Mouse (Mus musculus) kidney, postnatal 0 days (tissue): Measurements from ENCODE around the gene Polr1a. TPM values are rescaled to one million over a fixed set of nuclear protein-coding genes. Genes with fewer than 3 reads are reported as not detected.
A peak's percentile ranks its signal among the peaks of the same experiment; 100 is the strongest.

Experiments used
- ATAC-seq: fragments of 200-750 bp; cut with Nextera tagmentation; replicated peaks from 2 replicates; pipeline ENCODE4 v1.8.0; 2017; ENCODE audit warnings: low read depth, moderate number of reproducible peaks, moderate TSS enrichment, moderate library complexity; ENCODE audit not compliant: low FRiP score
- DNase-seq: peaks from one replicate; pipeline ENCODE4 v3.0.0-alpha.2; 2016; ENCODE audit warnings: low spot score
- H3K27ac ChIP-seq: fragments of 300-500 bp; sonication (generic); 2 replicates; pipeline ENCODE4 v1.5.1; 2014; ENCODE audit warnings: mild to moderate bottlenecking
- H3K27me3 ChIP-seq: fragments of 300-500 bp; sonication (generic); 2 replicates; pipeline ENCODE4 v1.6.1; 2014; ENCODE audit warnings: low read length, mixed read lengths; ENCODE audit not compliant: insufficient read depth
- H3K36me3 ChIP-seq: fragments of 300-500 bp; sonication (generic); 2 replicates; pipeline ENCODE4 v1.6.1; 2014; ENCODE audit warnings: low read length, mixed read lengths; ENCODE audit not compliant: insufficient read depth
- H3K4me1 ChIP-seq: fragments of 300-500 bp; sonication (generic); replicated peaks from 2 replicates; pipeline ENCODE4 v1.6.1; 2014; ENCODE audit warnings: antibody characterized with exemption, low read length, mixed read lengths; ENCODE audit not compliant: insufficient read depth
- H3K4me2 ChIP-seq: fragments of 300-500 bp; sonication (generic); 2 replicates; pipeline ENCODE4 v1.6.1; 2014; ENCODE audit warnings: mild to moderate bottlenecking, low read length, moderate library complexity, mixed read lengths
- H3K4me3 ChIP-seq: fragments of 300-500 bp; sonication (generic); replicated peaks from 2 replicates; pipeline ENCODE4 v1.5.1; 2014; ENCODE audit warnings: low read depth, low read length
- H3K9ac ChIP-seq: fragments of 300-500 bp; sonication (generic); 2 replicates; pipeline ENCODE4 v1.6.1; 2014; ENCODE audit warnings: low read depth, low read length
- H3K9me3 ChIP-seq: fragments of 300-500 bp; sonication (generic); replicated peaks from 2 replicates; pipeline ENCODE4 v1.6.1; 2016; ENCODE audit warnings: low read length, inconsistent platforms, mixed read lengths
- CTCF ChIP-seq: IDR thresholded peaks from 2 replicates; pipeline ENCODE4 v1.5.1; 2016; ENCODE audit warnings: antibody characterized with exemption, low read depth, mild to moderate bottlenecking, moderate library complexity
- WGBS: fragments of 180-500 bp; shearing (Covaris S2); extraction: QIAGEN DNeasy Blood & Tissue Kit; methylation state at CpG from one replicate; pipeline ENCODE4 v1.1.7; 2014; 5-methylcytosine and 5-hydroxymethylcytosine counted together
- polyA plus RNA-seq: library from polyadenylated mRNA; unstranded; fragments of >200 nt; fragmentation: Nextera tagmentation; extraction: Ambion mirVana; gene quantifications from 2 replicates; pipeline ENCODE4 v1.2.1, GENCODE M21; 2015

Polr1a gene
- 17.5 and 18.3 TPM in 2 replicates for polyA plus RNA-seq

DNA sequence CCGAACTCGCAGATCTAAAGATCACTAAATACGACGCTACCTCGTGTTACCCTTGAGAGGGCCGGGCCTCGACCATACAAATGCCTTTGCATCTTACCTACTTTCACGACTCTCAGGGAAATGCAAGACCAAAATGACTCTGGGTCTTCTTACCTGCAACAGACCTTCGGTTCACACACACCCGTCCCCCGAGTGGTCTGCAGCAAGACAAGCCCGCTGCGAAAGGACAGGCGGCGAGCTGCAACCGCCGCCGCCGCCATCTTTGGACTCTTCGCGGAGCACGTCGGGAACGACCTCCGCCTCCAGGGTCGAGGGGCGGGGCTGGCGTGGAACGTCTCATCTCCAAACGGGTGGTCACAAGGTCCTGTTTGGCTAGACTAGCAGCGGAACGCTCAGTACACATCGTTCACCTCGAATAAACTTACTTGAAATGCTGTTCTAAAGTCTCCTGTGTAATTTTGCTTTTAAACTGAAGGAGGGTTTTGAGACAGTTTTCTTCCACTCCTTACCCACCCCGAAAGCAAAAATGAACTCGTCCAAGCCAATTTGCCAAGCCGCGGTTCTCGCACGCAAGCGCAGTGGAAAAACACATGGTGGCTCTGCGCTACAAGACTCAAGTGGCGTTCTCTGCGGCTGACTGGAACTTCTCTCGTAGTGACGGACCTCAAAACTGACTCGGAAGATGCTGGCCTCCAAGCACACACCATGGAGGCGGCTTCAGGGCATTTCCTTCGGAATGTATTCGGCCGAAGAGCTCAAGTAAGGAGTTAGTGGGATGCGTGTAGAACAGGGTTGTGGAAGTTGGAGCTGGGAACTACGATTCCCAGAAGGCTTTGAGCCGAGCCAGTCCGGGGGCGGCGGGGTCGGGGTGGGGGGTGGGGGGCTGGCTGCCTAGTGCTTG lies at the start of gene Polr1a, which contains the start of gene Ptcd3:
Gene Polr1a, plus strand, starts transcription at position 573 of the 901 bp plus-strand sequence.
Gene Ptcd3, minus strand, starts transcription at position 270 of the 901 bp plus-strand sequence.
- TF ChIP-seq CTCF: no peak
- Histone ChIP-seq H3K9ac (peak within 1 kb of the TSS; percentile 75), H3K27me3 (no peaks in the 10 kb centered on the region), H3K4me3 (peak within 1 kb of the TSS; percentile 79), H3K4me2 (peak within 1 kb of the TSS; percentile 76), H3K9me3 (no peaks in the 10 kb centered on the region), H3K4me1 (no peaks in the 10 kb centered on the region), H3K27ac (peak within 1 kb of the TSS; percentile 27; the same call in 1 of the 2 replicates), H3K36me3 (peaks cover 11% of the 10 kb centered on the region)
- peak; percentile 96 for DNase-seq
- peak; percentile 86 for ATAC-seq
- under 1% methylated on average over 58 of the region's 58 CpGs for whole genome bisulfite sequencing

DNA sequence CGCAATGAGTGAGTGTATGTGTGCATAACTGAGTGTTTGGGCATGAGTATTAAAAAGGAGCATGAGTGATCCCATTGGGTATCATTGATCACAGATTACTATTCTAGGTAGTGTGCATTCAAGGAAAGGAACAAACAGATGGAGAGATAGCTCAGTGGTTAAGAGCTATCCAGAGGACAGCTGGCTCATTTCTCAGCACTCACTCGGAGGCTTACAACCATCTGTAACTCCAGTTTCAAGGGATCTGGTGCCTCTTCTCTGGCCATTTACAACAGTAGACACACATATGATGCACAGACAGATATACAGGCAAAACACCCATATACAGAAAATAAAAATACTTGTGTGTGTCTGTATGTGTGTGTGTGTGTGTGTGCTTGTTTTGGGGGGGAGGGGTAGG lies 41.1 kb upstream of the Polr1a start:
- WGBS: 89% methylated on average over 2 of the region's 2 CpGs
- ATAC-seq: no peak
- TF ChIP-seq CTCF: no peak
- Histone ChIP-seq H3K9me3 (no peaks in the 10 kb centered on the region), H3K4me3 (no peak overlapping the region), H3K36me3 (peaks cover 61% of the 10 kb centered on the region), H3K9ac (no peak overlapping the region), H3K27me3 (no peaks in the 10 kb centered on the region), H3K4me1 (no peaks in the 10 kb centered on the region), H3K27ac (no peak overlapping the region), H3K4me2 (no peak overlapping the region)
- DNase-seq: no peak

DNA sequence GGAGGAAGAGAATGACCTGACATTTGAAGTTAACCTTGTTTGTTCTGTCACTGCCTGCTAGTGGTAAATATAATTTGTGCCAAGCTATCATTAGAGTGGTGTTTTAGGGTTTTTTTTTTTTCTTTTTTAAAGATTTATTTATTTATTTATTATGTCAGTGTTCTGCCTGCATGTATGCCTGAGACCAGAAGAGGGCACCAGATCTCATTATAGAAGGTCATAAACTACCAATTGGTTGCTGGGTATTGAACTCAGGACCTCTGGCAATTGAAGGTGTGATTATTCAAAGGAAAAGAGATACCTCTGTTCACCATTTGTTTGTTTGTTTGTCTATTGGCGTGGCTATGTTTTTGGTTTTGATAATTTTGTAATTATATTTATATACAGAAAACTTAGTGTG lies 40.0 kb upstream of the Polr1a start:
- Histone ChIP-seq H3K9ac (no peak overlapping the region), H3K9me3 (no peaks in the 10 kb centered on the region), H3K4me1 (no peaks in the 10 kb centered on the region), H3K4me2 (no peak overlapping the region), H3K27ac (no peak overlapping the region), H3K36me3 (peaks cover 60% of the 10 kb centered on the region), H3K27me3 (no peaks in the 10 kb centered on the region), H3K4me3 (no peak overlapping the region)
- 95% methylated on average over 1 of the region's 1 CpGs for WGBS
- DNase-seq (peak; percentile 60), ATAC-seq (no peak)
- peak; percentile 57 for TF ChIP-seq CTCF

DNA sequence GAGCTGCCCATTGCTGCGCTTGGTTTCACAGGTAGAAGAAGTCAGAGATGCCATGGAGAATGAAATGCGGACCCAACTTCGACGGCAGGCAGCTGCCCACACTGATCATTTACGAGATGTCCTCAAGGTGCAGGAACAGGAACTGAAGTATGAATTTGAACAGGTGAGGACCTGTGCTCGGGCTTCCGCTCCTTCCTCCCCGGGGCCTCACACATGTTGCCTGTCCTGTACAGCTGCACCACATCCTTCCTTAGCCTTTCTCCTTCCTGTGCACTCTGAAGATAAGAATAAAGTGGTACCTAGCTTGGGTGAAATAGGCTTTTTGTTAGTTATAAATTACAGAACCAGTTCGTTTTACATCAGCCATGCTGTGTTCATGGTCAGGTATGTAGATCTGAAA lies 37.5 kb upstream of the Polr1a start:
- Histone ChIP-seq H3K4me2 (no peak overlapping the region), H3K27ac (no peak overlapping the region), H3K4me3 (no peak overlapping the region), H3K9ac (no peak overlapping the region), H3K36me3 (peaks cover 64% of the 10 kb centered on the region; the same call in 1 of the 2 replicates), H3K27me3 (no peaks in the 10 kb centered on the region), H3K9me3 (no peaks in the 10 kb centered on the region), H3K4me1 (no peaks in the 10 kb centered on the region)
- ATAC-seq (no peak), DNase-seq (no peak)
- WGBS: 92% methylated on average over 9 of the region's 9 CpGs
- no peak for TF ChIP-seq CTCF

DNA sequence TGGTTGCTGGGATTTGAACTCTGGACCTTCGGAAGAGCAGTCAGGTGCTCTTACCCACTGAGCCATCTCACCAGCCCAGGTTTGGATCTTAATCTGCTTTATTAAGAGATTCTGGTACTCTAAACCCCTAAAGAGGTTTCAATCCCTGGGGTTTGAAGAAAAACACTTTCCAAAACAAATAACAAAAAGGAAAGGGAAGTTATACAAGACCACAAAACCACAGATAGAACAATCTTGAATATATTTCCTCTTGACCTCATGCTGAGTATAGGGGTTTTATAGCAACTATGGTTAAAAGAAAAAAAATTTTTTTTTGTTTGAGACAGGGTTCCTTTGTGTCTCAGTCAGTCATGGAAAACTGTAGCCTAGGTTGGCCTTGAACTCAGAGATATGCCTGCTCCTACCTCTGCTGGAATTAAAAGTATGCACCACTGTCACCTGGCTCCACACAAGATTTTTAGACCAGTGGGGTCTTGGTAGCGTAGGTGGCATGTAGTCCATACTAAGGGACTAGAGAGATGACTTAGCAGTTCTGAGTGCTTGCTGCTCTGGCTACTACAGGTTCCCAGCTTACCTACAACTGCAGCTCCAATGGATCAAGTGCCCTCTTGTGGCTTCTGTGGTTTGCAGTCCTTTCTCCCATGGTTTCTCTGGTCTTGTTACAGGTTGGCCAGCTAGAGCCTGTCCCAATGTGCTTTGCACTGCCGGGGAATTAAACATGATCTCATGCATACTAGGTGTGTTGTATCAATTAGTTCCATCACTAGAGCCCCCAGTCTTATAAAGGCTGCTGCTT lies 30.7 kb upstream of the Polr1a start:
- peak; percentile 23; the same call in 1 of the 2 replicates for TF ChIP-seq CTCF
- no peaks in the 10 kb centered on the region for H3K27me3 ChIP-seq
- H3K9me3 ChIP-seq: no peaks in the 10 kb centered on the region
- H3K4me1 ChIP-seq: no peaks in the 10 kb centered on the region
- H3K27ac ChIP-seq: no peak overlapping the region
- WGBS: 97% methylated on average over 3 of the region's 3 CpGs
- DNase-seq (peak; percentile 3), ATAC-seq (no peak)
- H3K36me3 ChIP-seq: peaks cover 64% of the 10 kb centered on the region
- H3K9ac ChIP-seq: no peak overlapping the region
- no peak overlapping the region for H3K4me3 ChIP-seq
- H3K4me2 ChIP-seq: no peak overlapping the region

DNA sequence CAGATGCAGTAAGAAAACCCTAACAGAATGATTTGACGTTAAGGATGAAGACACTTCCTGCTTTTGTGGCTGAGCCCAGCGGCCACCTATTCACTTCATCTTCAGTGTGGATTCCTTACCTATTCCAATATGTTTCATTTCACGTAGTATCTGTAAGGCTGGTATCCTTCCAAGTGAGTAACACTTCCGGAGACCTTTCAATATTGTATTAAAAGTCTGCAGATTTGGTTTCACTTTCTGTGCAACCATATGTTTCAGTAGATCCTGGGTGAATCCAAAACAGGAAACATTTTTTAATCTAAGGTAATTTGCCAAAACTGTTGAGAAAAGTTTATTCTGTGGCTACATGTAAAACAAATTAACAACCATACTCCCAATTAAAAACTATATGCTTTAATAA lies 15.6 kb upstream of the Polr1a start:
- Histone ChIP-seq H3K9me3 (no peaks in the 10 kb centered on the region), H3K4me2 (no peak overlapping the region), H3K4me1 (no peaks in the 10 kb centered on the region), H3K27me3 (no peaks in the 10 kb centered on the region), H3K27ac (no peak overlapping the region), H3K36me3 (peaks cover 82% of the 10 kb centered on the region), H3K4me3 (no peak overlapping the region), H3K9ac (no peak overlapping the region)
- 93% methylated on average over 4 of the region's 4 CpGs for WGBS
- TF ChIP-seq CTCF: no peak
- ATAC-seq: no peak
- no peak for DNase-seq
